Mouse (Mus musculus): Measurements from ENCODE around the gene Zbtb40.

The Zbtb40 gene

DNA sequence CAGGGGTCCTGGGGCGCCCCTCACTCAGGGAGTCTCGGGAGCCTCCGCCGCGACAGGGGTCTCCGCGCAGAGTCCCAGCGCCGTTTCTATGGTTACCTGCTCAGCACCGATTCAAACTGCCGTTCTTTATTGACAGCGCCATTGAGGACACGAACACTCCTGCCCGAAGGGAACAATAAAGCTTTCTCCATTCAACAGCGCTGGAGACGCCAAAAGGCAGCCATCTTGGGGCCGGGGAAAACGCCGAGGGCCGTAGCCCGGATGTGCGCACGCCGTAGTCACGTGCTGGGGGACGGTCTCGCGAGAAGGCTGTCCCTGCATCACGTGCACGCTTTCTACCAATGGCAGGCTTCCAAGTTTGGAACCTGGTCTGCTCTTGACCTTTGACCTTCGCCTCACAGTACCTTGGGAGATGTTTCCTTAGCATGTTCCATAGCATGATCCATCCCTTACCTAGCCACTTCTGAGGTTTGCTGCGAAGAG, at the start of gene Zbtb40:
Gene Zbtb40, minus strand, starts transcription at position 252 of the 483 bp plus-strand sequence.
- DNase-seq = peak; percentile 93 to 94

DNA sequence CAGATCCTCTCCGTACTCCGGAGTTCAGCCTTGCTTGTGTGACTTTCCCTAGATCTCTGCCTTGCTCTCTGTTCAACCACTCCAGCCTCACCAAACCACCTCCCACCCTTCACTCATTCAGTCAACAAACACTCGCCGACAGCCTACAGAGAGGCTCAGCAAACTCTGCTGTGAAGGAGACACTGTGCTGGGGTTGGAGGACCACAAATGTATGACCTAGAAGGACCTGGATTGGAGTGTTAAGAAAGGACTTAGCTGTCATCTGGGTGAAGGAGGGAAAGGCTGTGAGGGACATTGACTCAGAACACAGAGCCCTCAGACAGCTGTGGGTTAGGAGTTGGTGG, 49.4 kb upstream of the Zbtb40 start:
- DNase-seq = no peak

DNA sequence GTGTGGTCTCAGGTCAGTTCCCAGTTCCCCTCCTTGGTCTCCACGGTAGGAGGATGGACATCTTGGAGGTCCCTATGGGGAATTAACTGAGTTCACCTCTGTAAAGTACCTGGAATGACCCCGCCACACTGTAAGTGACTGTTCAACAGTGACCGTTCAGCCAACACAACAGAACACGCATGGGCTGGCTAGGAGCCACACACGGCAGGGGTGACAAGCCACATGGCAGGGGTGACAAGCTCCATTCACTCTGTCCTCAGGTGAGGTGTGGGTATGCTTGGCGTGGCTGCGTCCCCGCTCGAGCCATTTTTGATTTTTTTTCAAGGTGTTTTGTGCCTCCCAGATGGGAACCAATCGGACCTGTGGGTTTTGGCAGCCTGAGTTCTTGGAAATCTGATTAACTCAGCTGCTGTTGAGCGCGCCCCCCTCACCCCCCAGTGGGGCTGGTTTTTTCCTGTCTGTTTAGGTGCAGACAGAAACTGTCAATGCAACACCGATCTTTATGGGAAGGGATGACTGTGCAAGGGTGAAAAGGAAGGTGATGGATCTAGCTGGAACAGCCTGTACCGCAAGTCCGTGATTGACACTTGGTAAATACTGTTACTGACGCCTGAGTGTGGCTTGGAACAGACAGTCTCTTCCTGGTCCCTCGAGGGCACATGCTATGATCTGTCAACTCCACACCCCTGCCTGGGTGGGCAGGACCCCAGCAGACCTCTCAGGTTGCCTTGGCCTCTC, 48.8 kb upstream of the Zbtb40 start:
- no peak for DNase-seq

DNA sequence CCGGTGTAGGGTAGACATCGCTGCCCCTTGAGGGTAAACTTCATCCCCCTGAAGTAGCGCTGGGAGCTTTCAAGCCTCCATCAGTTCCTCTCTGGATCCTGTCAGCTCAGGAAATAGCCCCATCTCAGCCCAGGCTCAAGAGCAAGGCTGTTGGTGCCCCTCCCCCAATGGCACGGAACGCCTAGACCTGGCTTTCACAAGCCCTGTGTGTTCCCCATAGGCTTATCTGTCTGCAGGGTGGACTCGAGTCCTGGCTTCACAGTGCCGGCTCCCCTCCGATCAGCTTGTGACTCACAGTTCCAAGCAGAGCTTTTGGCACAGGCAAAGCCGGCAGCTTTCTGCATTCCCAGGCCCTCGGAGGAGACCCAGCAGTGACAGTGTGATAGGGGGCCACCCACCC, 47.8 kb upstream of the Zbtb40 start:
- no peak for DNase-seq

DNA sequence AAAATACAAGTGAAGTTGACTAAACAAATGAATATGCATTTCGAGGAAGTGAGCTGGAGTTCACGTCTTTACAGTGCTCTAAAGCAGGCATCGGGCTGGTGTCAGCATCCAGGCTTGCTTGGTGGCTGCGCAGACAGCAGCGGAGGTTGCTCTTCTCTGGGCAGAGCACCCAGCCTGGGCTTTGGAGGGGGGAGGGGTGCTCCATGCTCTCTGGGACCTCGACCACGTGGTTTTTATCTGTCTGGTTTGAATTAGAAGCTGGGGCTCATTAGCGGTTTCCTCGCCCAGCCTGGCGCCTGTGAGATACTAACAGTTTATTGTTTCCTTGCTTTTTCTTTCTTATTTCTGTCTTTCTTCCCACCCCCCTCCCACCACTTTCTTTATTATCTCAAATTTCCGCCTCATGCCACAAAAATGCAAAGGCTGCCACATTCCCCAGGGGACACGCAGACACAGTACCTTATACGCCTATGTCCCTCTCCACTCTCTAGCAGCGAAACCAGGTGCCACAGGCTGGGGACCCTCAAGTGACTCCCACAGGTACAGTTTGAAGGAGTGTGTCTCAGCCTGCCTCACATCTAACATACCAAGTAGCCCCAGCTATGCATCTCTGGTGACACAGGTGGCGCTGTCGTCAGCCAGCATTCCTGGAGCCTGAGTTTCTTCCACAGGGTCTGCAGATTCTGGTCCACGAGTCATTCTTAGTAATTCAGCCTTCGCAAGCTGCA, 36.6 kb upstream of the Zbtb40 start:
- DNase-seq = no peak

DNA sequence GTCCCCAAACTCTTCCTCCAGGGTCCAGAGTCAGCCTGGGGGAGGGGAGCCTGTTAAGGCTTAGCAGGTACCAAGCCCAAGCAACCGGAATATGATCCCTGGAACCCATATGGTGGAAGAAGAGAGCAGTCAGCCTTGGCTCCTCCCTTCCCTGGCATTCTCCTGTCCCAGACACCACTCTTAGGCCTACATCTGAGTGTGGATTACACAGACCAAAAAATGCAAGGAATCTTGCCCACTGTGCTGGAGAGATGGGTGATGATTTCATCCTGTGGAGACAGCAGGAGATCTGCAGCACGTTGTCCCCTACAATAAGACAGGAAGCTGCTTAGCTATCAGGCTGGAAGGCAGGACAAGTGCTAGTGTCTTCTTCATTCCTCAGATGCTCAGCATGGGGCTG, 34.3 kb upstream of the Zbtb40 start:
- no peak for DNase-seq

DNA sequence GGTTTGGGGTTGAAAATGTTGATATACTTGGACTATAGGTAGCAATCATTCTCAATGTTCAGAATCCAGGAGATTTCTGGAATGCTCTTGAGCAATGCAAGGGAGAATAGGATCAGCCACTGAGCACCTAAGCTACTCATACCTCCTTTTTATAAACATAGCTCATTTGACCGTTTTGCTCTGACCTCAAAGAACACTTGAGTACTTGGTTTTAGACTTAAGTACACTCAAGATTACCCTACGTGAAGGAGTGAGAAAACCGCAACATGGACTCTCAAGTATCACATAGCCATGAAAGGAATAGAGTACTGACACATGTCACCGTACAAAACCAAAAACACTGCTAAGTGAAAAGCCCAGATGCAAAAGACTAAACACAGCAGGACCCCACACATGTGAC, 32.8 kb upstream of the Zbtb40 start:
- no peak for DNase-seq

DNA sequence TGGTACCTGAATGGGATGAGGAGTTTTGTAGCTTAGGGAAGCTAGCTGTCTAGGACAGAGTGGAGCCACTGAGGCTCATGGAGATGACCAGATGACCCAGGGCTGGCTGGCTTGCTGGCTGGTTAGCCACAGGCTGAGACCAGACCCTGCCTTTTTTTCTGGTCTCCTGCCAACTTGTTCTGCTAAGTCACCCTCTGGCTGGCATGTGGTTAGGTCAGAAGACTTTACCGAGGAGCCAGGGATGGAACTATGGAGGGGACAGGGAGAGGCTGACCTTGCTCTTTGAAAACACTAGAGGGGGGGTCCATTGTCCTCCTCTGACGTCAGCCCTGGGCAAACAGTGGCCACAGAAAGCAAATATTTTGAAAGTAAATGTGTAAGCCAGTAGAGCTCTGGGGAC, 28.6 kb upstream of the Zbtb40 start:
- DNase-seq = no peak

DNA sequence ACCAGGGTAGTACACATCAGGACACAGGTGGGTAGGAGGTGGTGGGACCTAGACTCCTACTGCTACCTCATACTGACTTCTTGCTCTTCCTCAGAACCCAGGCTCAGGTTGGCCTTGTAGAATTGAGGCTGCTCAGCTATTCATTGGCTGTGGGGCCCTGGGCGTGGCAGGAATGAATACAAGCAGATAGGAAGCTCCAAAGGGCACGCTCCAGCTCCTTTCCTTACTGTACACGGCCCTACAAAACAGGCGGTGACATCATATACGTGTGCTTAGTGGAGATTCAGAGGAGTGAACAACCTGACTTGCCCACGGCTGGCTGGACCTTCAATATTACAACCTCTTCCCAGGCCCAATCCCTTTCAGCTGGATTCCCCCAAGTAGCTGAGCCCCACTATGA, 22.6 kb upstream of the Zbtb40 start:
- no peak for DNase-seq

DNA sequence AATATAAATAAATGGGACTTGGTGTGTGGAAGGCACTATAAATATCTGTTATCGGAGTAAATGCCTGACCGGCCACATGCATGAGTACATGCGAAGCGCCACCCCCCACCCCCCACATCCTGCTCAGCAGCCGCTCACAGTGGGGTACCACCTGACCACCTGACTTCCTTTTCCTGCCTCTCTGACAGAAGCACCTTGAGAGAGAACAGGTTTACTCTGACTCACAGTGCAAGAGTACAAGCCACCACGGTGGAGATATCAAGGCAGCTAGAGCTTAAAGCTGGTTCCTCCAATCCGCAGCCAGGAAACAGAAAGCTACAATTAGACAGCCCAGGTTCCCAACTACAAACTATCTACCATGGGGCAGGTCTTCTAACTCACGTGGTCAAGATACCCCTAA, 19.9 kb upstream of the Zbtb40 start:
- no peak for DNase-seq

DNA sequence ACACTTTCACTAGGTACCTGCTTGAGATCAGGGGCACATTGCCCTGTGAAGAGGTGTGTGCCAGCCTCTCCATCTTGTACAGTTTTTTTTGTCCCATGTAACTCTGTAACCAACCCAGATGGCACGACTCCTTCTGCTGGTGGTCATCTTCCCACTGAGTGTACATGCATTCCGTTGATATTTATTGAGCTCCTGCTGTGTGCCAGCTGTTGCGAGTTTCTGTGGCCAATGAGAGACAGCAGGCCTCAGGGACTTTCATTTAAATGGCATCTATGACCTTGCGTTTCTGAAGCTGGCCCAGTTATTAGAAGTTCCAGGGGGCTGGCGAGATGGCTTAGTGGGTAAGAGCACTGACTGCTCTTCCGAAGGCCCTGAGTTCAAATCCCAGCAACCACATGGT, 17.2 kb upstream of the Zbtb40 start:
- peak; percentile 31 to 40 for DNase-seq

DNA sequence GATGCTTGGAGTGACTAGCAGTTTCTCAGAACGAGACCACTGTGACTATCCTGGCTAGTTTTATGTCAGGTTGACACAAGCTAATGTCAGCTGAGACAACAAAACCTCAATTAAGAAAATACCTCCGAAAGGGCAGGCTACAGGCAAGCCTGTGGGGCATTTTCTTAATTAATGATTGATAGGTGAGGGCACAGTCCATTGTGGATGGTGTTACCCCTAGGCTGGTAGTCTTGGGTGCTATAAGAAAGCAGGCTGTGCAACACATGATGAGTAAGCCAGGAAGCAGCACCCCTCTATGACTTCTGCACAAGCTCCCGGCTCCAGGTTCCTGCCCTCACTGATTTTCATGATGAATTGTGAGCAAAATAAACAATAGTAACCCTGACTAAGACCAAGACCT, 6.3 kb upstream of the Zbtb40 start:
- DNase-seq = no peak

DNA sequence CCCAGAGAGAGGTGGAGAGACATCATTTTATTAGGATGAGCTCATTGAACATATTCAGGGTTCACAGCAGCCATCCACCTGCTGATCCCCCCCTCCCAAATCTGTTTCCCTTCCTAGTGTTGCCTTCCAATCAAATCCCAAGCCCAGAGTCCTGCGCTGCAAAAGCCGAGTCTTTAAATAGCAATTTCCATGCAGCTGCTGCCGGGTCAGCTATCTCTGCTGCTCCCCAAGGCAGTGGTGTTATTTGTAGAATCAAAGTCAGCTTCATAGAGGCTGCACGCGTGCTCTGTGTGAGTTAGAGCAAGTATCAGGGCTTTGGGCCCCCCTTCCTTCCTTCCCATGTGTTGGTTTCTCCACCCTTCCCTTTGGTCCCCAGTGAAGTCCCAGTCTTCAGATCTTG, 5.2 kb upstream of the Zbtb40 start:
- no peak for DNase-seq

DNA sequence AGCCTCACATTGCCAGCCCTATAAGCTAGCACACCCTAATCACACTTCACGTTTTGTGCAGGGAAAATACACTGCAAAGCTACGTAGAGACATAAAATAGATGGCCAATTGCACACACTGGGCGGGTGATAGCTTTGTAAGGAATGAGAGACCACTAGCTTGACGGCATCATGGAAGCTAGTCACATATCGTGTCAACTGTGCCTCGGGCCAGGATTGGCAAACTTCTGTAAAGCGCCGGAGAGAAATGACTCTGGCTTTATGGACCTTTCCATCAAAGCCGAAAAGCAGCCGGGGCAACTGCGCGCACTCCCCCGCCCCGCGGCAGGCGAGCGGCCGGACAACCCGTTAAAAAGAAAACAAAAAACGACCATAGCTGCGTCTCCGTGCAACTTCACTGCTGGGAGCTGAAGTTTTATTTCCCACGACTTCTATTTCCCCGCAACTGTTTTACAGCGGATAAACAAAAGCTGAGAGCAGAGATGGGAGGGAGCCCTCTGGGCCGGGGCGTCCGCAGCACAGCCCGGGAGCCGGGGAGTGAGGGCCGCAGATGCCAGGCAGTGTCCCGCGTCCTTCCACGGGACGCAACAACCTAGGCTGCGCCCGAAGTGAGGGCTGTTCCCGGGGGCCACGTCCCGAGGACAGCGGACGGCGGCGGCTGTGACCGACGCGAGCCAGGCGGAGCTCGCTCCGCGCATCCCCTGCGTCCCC, 606 bp downstream of the Zbtb40 start:
- no peak for DNase-seq

DNA sequence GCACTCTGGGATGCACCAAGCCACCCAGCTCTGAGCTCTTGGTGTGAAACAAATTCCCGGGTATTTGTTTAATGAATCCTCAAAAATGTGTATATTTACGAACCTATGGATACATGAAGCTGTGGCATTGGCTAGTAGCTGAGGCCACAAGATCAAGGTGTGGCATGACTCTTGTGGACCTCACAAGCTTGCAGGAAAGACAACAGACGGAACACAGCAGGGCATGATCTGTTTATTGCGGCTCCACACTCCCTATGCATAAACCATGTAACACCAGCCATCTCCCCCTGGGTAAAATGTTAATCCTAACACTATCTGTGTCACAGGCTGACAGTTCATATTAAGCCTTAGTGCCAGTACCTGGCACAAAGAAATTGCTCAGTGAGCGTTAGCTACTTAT, 2.5 kb downstream of the Zbtb40 start:
- no peak for DNase-seq

DNA sequence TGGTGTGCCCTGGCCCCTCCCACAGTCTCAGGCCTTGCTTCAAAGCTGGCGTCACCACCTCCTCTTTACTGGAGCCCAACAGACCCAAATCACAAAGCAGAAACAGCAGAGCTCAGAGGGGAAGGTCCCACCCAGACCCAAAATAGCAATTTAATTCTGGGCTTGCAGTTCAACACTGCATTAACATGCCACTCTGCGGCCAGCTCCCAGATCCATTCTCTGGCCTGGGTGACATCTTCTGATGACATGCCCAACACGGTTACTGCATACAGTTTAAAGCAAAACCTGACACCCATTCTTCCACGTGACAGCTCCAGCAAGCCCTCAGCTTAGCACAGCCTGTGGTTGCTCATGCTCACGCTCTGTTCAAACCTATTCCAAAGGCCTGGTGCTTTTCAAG, 4.1 kb downstream of the Zbtb40 start:
- DNase-seq = peak in 1 of 2 experiments; percentile 36

DNA sequence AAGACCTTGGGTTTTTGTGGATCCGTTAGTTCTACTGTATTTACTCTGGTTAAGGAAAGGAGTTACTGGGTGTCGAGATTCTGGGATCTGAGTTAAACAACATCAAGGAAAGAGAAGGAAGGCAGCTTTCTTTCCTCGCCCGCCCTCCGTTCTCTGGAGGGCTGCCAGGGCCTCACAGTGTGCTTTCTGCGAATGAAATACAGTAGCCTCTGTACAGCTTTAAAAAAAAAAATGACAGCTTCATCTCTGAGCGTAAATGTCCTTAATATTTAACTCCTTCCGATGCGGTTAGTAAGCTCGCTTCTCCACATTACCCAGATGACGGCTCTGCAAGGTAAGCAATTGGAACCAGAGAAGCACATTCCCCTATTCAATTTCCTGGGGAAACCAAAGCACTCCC, 4.8 kb downstream of the Zbtb40 start:
- peak; percentile 45 to 64 for DNase-seq

DNA sequence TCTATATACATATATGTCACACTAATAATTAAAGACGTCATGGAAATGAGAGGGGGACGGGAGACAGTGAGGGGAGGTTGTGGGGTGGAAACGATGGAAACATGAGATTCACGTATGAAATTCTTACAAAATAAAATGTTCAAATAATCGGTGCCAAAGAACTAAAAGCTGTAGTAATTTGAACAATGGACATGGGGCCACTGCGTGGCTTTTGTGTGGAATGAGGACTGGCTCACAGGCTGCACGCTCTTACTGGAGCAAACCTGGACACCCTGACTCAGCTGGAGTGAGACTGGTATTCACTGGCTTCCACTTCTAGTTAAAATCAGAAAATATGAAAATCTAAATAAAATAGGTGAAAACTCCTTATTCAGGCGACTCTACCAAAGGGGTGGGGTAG, 6.6 kb downstream of the Zbtb40 start:
- DNase-seq = no peak

DNA sequence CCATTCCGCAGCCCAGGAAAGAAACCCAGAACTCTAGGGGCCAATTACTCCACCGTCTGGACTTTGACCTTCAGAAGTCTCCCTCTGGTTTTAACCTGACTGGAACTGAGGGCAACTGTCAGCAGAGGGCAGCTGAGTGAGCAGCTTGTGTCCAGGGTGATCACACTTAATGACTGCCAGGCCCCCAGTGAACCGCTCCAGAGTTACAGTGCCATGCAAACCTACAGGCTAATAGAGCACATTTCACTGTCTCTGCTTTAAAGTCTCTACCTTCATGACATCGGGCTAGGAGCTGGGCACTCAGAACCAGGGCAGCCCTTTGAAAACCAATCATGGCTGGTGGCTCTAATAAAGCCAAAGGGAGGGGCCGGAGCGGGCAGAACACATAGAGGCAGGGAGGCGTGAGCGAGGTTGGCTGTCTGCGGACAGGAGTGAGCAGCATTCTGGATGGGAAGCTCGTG, 7.4 kb downstream of the Zbtb40 start:
- DNase-seq = peak; percentile 62 to 75

DNA sequence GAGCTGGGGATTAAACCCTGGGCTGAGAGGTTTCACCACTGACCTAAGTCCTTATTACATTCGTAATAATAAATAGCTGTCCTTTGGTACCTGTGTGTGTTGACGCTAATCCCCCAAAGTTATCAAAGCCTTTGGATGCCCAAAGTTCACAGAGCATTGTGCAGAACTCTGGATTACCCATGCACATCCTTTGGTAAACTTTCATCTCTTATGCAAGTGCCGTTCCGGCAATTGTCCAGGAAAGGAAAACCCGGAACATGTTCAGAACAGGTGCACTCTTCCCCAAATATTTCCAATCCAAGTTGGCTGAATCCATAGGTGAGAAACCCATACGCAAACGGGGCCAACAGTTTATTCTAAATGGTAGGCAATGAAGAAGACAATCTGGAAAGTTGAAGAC, 9.2 kb downstream of the Zbtb40 start:
- no peak for DNase-seq

DNA sequence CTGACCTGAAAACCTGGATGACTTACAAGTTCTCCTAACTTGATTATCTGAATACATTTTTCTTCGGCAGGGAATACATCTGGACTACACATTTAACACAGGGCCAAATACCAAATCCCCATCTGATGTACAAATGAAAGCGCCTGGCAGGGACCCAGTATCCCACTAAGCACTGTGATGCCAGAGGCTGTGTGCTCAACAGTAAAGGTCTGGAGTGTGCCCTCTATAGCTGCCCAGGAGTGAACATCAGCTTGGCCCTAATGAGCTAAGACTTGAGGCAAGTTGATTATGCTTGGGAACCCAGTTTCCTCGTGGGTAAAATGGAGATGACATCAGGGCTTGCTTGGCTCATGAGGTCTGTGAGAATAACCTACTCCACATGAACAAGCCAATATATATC, 10.1 kb downstream of the Zbtb40 start:
- DNase-seq = peak; percentile 31 to 44

DNA sequence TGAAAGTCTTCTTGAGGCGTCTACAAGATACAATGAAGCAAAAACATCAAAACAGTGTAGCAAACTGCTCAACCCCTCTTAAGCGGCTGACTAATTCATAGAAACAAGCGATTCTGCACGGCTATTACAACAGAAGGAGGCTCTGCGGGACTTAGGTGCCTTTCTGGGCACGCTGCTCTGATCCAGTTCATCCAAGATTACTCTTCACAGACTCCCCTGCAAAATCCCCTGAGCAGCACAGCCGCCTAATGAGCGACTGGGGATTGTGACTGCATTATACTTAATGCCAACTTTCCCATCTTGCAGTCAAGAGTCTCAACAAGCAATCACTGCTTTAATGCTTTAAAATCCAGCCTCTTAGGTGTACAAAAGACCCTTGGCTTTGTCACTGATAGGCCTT, 10.5 kb downstream of the Zbtb40 start:
- DNase-seq = peak; percentile 66 to 78

DNA sequence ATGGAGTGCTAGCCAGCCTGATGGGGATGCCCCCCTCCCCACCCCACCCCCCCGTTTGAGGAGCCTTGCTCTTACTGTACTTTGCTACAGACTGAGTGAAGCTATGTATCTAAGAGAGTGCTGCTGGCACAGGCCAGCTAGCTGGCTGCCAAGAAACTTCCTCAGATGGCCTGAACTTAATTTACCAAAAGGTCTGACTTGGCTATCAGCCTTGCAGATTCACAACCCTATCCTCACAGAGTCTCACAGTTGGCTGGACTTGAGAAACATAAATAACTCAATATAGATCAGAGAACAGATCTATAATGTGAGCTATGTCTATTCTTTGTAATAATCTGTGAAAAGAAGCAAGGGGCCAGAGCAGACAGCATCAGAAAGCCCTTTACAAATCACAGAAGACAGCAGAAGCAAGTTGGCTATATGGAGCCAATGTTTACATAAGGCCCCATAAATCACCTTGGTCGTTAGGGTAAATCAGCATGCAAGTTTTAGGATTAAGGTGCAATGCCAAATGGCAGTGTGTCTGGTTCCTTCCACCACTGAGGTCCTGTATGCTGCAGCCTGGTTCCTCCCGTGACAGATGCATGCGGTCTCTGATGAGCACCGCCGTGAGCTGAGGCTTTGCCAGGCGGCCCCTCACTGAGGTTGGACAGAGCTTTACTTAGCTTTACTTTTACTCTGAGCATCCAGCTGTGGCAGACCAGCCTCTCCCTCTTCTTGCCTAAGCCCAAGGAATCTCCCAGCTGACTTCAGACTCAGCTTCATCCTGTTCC, 15.3 kb downstream of the Zbtb40 start:
- no peak for DNase-seq
